8 mouse cellular contexts compared by ENCODE assay signal in the genomic region with DNA sequence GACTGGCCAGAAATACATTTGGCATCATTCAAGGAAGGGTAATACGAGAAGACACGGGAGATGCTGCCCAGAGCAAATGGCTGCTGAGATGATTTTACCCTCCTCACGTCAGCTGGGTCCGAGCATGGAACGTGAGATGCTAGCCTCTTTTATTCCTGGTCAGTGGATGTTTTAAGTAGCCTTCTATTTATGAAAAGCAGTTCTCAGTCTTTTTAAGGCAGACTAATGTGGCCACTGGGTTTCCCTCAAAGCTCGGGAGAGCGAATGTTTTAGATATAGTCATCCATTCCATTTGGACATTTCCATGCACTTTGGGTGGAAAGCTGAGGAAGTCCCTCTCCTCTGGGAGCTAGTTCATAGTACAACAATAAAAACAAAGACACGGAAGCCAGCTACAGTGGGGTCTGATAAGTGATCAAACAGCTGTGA.
A peak's percentile ranks its signal among the peaks of the same experiment; 100 is the strongest.
DNase-seq lines count a peak whose midpoint lies in the region; ATAC-seq and TF ChIP-seq lines count a peak whose summit lies in the region.
"Had no signal": no experiment of that assay in that cellular context is flagged by ENCODE, and none has a peak within 500 bp of the region (broad histone marks: within the 10 kb centered on the region; RNA-seq: fewer than 3 reads in every experiment).

No protein-coding gene starts in this region.

- H3K9me3 ChIP-seq in lung, embryonic 14.5 days (ENCODE audit: low read depth, low read length), result no peaks in the 10 kb centered on the region
- no peaks in the 10 kb centered on the region for H3K9me3 ChIP-seq in hindbrain, embryonic 14.5 days (ENCODE audit: control insufficient read depth, low read length)

- TF ChIP-seq POLR2A in lung, adult 2 months (IDR thresholded peaks at IDR 0.05; ENCODE audit: borderline replicate concordance, extremely low read depth, low read depth, low read length), result no peak

- H3K27ac ChIP-seq in lung, embryonic 14.5 days (ENCODE audit: low read depth), result peak overlapping the region; percentile 98
- H3K27ac ChIP-seq in hindbrain, embryonic 14.5 days, result peak overlapping the region; percentile 62
- H3K27ac ChIP-seq: macrophage had no signal

- peak overlapping the region; percentile 35 for H3K4me2 ChIP-seq in lung, embryonic 14.5 days
- peak overlapping the region; percentile 27 for H3K4me2 ChIP-seq in hindbrain, embryonic 14.5 days (replicated peaks)

- H3K36me3 ChIP-seq in lung, embryonic 14.5 days (ENCODE audit: insufficient read depth), result no peaks in the 10 kb centered on the region
- no peaks in the 10 kb centered on the region for H3K36me3 ChIP-seq in hindbrain, embryonic 14.5 days (replicated peaks; ENCODE audit: control insufficient read depth, insufficient read depth)

- no peak for ATAC-seq in lung, embryonic 14.5 days (ENCODE audit: insufficient read depth)
- ATAC-seq in hindbrain, embryonic 14.5 days (ENCODE audit: low FRiP score), result no peak

- no peak overlapping the region for H3K9ac ChIP-seq in lung, embryonic 14.5 days
- 0 out of 2 replicates have a peak overlapping the region, but pooled peaks have one; percentile 7 for H3K9ac ChIP-seq in hindbrain, embryonic 14.5 days

- no peaks in the 10 kb centered on the region for H3K27me3 ChIP-seq in lung, embryonic 14.5 days (ENCODE audit: insufficient read depth, low read length)
- H3K27me3 ChIP-seq in hindbrain, embryonic 14.5 days (ENCODE audit: control insufficient read depth, insufficient read depth, low read length), result no peaks in the 10 kb centered on the region

- H3K4me1 ChIP-seq in lung, embryonic 14.5 days (ENCODE audit: insufficient read depth), result peaks cover 71% of the 10 kb centered on the region
- peaks cover 23% of the 10 kb centered on the region for H3K4me1 ChIP-seq in lung, adult 2 months (ENCODE audit: control insufficient read depth, insufficient read depth, low read length)
- H3K4me1 ChIP-seq in hindbrain, embryonic 14.5 days (replicated peaks; ENCODE audit: control insufficient read depth, insufficient read depth, low read length), result peaks cover 39% of the 10 kb centered on the region

- no peak for TF ChIP-seq CTCF in lung, embryonic 14.5 days (IDR thresholded peaks at IDR 0.05; ENCODE audit: low read depth)
- no peak for TF ChIP-seq CTCF in lung, adult 2 months (IDR thresholded peaks at IDR 0.05; ENCODE audit: insufficient read depth, low read length)

- DNase-seq in lung, embryonic 14.5 days, result no peak
- no peak for DNase-seq in lung, adult 2 months
- DNase-seq in gastrocnemius, adult 8-10 months (ENCODE audit: low spot score in 2 of 2), result peak; percentile 45 to 54
- DNase-seq in hindbrain, embryonic 14.5 days (ENCODE audit: low spot score), result no peak
- peak; percentile 13 for DNase-seq in retina, embryonic 14.5 days (ENCODE audit: low spot score)
- DNase-seq in spleen, postnatal 36 days (ENCODE audit: low spot score in 2 of 2), result no peak
- no peak for DNase-seq in frontal cortex, postnatal 10 days (ENCODE audit: low spot score in 2 of 2)

- H3K4me3 ChIP-seq in lung, embryonic 14.5 days (ENCODE audit: low read depth, low read length), result no peak overlapping the region
- H3K4me3 ChIP-seq in lung, adult 2 months (replicated peaks; ENCODE audit: extremely low read depth, low read depth, low read length), result no peak overlapping the region
- no peak overlapping the region for H3K4me3 ChIP-seq in hindbrain, embryonic 14.5 days (replicated peaks; ENCODE audit: low read length)

- WGBS in lung, embryonic 14.5 days, result 27% methylated on average over 8 of the region's 8 CpGs
- WGBS in lung, adult 2 months, result 52% methylated on average over 8 of the region's 8 CpGs
- WGBS in hindbrain, embryonic 14.5 days, result 27% methylated on average over 8 of the region's 8 CpGs

Comparison
In these comparisons a context has a peak if more than half of its experiments do, and no peak if none do; other contexts are left out.
1. DNase-seq: peak in gastrocnemius, adult 8-10 months (2 of 2) and retina, embryonic 14.5 days (single experiment); none in lung, embryonic 14.5 days (single experiment), lung, adult 2 months (single experiment), hindbrain, embryonic 14.5 days (single experiment), spleen, postnatal 36 days (0 of 2) and frontal cortex, postnatal 10 days (0 of 2).